Mouse (Mus musculus): Measurements from ENCODE around the gene Ntng2.

Ntng2 gene

GRCm38 (mm10) chr2:29235811-29236210 lies 17.0 kb downstream of the Ntng2 start:
- DNase-seq: no peak

- DNase-seq: no peak
These were observed 17.8 kb downstream of the Ntng2 start for GRCm38 (mm10) chr2:29235026-29235425.

GRCm38 (mm10) chr2:29234002-29234401 lies 18.8 kb downstream of the Ntng2 start:
- DNase-seq: no peak

- no peak for DNase-seq
These were observed 22.5 kb downstream of the Ntng2 start for GRCm38 (mm10) chr2:29230191-29230835.

- no peak for DNase-seq
These were observed 26.1 kb downstream of the Ntng2 start for GRCm38 (mm10) chr2:29226671-29227070.

GRCm38 (mm10) chr2:29223591-29224262 lies 29.1 kb downstream of the Ntng2 start:
- no peak for DNase-seq

DNA sequence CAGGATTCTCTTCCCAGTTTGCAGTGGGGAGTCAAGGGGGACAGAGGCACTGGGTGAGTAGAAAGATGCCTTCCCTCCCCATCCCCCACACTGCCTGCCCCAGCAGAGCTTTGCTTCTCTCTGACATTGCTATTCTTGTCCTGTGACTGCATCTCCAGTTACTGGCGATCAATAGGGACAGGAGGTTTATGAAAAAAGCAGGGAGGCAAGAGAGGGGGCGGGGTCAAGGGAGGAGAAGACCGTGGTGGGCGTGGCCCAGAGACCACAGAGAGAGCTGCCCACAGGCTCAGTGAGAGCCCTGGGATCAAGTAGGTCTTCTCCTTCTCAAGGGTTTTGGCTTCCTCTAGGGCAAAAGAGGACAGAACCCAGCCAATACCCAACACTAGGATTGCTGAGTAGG lies 30.5 kb downstream of the Ntng2 start:
- no peak for DNase-seq

- DNase-seq: no peak
These were observed 34.0 kb downstream of the Ntng2 start for GRCm38 (mm10) chr2:29218831-29219230.

DNA sequence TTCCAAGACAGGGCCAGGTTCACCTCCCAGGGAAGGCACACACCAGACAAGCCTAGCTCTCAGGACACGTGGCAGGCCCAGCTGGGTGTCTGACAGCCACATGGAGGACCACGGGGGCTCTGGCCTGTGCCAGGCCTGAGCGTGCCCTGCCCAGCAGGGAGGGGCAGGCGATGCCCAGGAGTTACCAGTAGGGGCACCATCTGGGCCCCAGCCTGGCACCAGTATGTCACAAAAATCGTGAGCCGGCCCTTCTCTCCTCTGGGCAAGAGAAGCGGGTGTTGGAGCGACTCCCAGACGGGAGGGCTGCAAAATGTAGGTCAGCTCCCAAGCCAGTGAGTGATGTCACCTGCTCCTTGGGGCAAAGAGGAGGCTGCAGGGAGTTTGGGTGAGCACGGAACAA lies 34.9 kb downstream of the Ntng2 start:
- DNase-seq: peak; percentile 46 to 59

DNA sequence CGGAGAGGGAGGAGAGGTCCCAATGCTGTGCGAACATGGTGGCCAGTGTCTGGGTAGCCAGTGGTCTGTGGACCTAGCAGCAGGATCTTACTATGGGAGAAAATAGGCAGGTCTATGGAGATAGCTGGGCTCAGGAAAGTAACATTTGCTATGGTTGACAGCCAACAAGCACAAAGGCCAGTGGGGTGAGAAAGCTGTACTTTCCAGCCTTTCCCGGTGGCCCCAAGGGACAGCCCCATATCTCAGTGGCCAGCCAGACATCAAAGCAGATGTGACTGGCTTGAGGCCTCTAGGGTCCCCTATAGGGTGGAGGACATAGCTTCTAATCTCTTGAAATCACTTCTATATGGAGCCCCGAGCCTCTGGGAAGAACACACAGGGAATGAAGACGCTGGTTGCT lies 35.8 kb downstream of the Ntng2 start:
- no peak for DNase-seq

DNA sequence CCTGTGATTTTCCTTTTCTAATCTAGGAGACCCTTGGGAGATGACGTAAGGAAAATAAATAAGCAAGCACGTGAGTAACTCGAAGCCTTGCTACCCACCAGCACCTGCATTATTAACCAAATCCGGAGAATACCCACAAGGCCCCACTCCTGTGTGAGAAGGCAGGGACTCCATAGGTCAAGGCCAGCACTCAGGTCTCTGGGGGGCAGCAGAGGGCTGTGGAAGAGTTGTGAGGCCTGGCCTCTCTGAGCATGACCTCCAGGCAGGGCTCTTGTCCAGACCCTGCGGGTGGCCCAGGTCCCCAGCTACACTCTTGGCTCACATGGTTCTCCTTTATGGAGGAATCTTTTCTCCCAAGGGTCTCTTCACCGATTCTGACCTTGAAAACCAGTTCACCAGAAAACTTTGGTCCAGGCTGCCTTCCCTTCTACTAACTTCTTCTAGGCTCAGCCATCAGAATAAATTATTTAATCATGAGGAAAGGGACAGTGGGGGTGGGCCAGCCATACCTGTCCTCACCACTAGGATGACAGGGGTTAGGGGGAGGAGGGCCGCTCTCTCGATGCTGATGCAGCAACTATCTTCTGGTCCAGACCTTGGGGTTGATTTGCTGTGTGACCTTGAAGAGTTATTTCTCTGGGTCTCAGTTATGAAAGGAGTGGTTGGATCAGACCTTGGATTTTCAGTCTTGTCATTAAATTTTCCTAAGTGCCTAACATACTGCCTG lies 36.4 kb downstream of the Ntng2 start:
- DNase-seq: peak; percentile 42 to 48

GRCm38 (mm10) chr2:29206156-29206555 lies 46.6 kb downstream of the Ntng2 start:
- DNase-seq: no peak

DNA sequence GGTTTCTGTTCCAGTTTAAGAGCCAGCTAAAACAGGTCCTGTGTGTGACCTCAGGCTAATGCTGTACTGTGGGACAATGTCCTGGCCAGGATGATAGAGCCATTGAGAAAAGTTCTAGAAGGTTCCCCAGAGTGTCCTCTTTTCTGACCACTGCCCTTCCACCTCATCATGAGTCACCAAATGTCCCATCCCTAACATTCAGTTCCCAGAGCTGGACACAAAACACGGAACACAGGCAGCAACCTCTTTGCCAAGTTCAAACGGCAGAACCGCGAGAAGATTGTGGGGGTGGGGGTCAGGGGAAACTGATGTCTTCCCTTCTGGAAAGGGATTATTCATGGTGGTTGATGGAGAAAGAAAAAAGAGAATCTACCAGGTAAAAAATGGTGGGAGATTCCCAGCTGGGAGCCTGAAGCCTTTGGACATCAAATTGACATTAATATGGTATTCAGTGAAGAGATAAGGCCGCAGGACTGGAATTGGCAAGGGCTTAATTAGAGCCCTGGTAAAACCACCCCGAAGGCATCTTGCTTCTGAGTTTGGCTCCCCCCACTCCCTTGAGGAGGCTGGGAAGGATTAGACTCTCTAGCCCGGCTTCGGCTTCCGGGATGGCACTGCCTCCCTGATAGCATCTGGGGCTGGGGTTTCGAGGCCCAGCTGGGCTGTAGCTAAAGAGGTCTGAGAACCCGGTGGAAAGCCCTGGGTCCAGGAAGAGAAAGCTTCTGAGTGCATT lies 51.4 kb downstream of the Ntng2 start:
- no peak for DNase-seq

GRCm38 (mm10) chr2:29199909-29200308 lies 52.9 kb downstream of the Ntng2 start:
- DNase-seq: peak in 1 of 2 experiments; percentile 57

- no peak for DNase-seq
These were observed 54.4 kb downstream of the Ntng2 start for GRCm38 (mm10) chr2:29198446-29198845.

- peak in 1 of 2 experiments; percentile 18 for DNase-seq
These were observed 56.0 kb downstream of the Ntng2 start for GRCm38 (mm10) chr2:29196844-29197243.

DNA sequence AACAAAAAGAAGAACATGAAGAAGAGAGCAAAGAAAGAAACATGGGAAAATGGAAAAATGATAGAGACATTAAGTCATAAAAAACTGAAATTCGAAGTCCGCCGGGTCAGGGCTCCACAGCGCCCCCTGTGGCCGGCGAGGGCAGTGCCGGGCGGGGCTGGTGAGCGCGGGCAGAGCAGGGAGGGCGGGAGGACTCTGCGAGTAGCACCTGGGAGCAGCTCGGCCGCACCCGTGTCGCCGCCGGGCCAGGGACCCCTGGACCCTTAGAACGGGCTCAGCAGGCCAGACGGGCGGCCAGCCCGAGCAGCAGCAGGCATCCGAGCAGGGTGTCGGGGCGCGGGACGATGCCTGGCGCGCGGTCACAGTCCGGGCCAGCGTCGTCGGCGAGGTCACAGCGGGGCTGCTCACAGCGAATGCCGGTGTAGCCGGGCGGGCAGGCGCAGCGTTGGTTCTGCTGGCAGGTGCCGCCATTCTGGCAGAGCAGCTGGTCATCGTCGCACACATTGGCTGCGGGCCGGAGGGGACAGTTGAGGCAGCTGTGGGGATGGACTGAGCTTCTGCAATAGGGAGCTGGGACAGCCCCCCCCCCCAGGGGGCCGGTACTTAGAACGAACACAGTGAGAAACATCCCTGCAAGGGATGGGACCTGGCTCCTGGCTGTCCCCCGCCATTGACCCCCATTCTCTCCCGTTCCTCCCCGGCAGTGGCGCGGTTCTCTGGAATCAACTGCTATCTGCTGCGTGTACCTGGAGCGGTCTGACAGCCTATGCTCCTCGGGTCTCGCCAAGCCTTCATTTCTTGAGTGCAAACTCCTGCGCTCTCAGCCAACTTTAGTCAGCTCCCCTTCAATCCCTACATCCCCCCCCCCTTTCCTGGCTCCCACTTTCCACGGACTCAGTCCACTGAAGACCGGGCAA lies 58.0 kb downstream of the Ntng2 start:
- DNase-seq: peak; percentile 80 to 87

GRCm38 (mm10) chr2:29193819-29194546 lies 58.8 kb downstream of the Ntng2 start:
- DNase-seq: peak in 1 of 2 experiments; percentile 43

DNA sequence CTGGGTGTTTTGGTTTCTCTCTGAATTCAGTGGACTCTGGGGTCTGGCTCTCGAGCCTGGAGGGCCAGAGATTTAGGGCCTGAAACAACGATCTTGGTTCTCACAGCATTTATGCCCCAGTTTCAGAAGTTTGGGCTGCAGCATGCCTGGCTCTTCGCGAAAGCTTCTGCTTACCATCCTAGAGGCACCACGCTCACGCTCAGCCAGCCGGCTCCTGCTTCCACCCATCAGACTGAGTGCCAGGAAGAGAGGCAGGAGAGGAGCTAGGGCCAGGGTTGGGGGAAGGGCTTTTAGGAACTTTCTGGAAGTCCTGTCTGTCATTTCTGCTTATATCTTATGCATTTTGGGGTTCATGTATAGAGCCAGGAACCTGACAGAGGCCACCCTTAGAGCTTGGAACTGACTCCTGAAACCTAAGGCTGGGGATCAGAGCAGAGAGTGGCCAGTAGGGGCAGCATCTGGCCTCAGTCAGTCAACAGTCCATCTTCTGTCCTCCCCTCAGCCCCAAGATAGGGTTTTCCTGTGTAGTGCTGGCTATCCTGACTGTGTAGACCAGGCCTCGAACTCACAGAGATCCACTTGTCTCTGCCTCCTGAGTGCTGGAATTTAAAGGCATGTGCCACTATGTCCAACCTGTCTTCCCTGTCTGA lies 60.1 kb downstream of the Ntng2 start:
- peak in 1 of 2 experiments; percentile 19 for DNase-seq

All from lung, postnatal 4 days (tissue).